Mouse (Mus musculus) small intestine, adult 2 months (tissue): ENCODE results near the gene Ndufv3.

ENCODE experiments used
- CTCF ChIP-seq: fragments of 200-500 bp; IDR thresholded peaks from 2 replicates; pipeline ENCODE4 v1.5.1; 2012; ENCODE audit warnings: low read depth, mild to moderate bottlenecking, control low read depth, inconsistent platforms, low read length, moderate library complexity, mixed read lengths; ENCODE audit not compliant: insufficient replicate concordance, insufficient read length; ENCODE audit errors: extremely low read depth
- POLR2A ChIP-seq: fragments of 200-500 bp; IDR thresholded peaks from 2 replicates; pipeline ENCODE4 v1.6.1; 2012; ENCODE audit warnings: low read depth, mild to moderate bottlenecking, control low read depth, inconsistent platforms, low read length, moderate library complexity

DNA sequence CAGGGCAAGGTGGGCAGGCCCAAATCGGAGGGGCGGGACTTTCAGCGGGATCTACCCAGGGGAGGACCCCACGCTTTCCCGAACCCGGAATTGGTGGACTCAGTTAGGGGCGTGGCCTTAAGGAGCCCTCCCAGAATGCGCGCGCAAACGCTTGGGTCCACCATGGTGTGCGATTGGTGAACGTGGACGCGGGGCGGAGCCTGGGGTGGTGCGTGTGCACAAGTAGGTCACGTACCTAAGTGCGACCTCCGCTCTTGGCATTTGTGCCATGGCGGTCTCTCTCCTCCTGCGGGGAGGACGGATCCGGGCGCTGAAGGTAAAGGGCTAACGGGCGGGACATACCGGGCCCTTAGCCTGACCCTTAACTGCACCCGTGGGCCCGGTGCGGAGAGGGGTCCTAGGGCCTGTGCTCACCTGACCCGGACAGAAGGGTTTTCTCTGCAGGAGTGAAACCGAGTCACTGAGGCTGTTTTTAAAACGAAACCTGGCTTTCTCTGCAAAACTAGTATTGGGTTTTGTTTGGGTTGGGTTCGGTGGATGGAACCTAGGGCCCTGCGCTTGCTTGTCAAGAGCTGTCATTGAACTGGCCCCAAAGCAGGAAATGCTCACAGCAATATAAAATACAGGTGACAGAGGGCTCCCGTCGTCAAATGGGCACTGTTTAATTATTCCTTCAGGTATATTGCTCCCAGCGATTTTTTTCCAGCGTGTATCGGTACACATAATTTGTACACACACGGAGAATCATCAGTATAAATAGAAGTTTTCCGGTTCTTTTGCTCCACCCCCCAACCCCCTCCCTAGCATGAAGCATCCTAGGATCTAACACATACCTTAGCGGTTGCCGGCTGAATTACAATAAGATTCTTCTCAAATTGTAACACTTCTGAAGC, at the start of gene Ndufv3, which contains the start of gene Wdr4:
- TF ChIP-seq CTCF: no peak
- TF ChIP-seq POLR2A: peak; percentile 83
